Comparison of ENCODE assay signal across 7 mouse cellular contexts in the genomic region with DNA sequence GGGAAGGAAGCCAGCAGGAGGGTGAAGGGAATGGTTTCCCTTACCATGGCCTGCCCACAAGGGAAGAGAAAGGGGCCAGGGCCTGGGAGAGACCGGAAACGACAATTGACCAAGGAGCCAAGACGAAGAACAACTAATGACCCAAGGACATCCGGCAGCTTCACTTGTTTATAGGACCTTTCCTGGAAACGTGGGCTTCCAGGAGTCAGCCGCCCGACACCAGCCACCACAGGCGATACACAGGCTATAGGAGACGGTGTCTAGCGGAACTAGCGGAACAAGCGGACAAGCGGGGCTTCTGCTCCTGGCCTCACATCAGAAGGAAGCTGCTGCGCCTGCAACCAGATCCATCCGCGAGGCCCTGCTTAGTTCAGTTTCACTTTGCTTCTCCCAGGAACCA. TPM values are rescaled to one million over a fixed set of nuclear protein-coding genes. Genes with fewer than 3 reads are reported as not detected.
DNase-seq lines count a peak whose midpoint lies in the region; ATAC-seq and TF ChIP-seq lines count a peak whose summit lies in the region.

No protein-coding gene starts in this region.

- H3K9me3 ChIP-seq in E14TG2a.4 (ENCODE audit: low read length) = no peaks in the 10 kb centered on the region
- peaks cover 6% of the 10 kb centered on the region for H3K9me3 ChIP-seq in heart, embryonic 14.5 days (ENCODE audit: control insufficient read depth, low read length)

- H3K4me2 ChIP-seq in heart, embryonic 14.5 days (ENCODE audit: low read length) = peak overlapping the region; percentile 96

- TF ChIP-seq CTCF in E14TG2a.4 (conservative IDR thresholded peaks at IDR 0.05; ENCODE audit: low read length) = no peak
- TF ChIP-seq CTCF in bone marrow, adult 2 months (IDR thresholded peaks at IDR 0.05; ENCODE audit: control insufficient read depth, insufficient read depth, low read length) = no peak

- peak overlapping the region; percentile 65 for H3K27ac ChIP-seq in bone marrow, adult 2 months (ENCODE audit: control insufficient read depth, insufficient read depth, low read depth, low read length, poor library complexity)
- peak overlapping the region; percentile 39 to 86; a peak in 3 of 4 replicates for H3K27ac ChIP-seq in heart, embryonic 14.5 days (replicated peaks in 1 of 2; ENCODE audit: control insufficient read depth in 1 of 2, insufficient read depth in 1 of 2, low read depth in 2 of 2, low read length in 2 of 2)

- peaks cover 68% of the 10 kb centered on the region for H3K4me1 ChIP-seq in E14TG2a.4 (replicated peaks; ENCODE audit: low read depth, low read length)
- peaks cover 11% of the 10 kb centered on the region for H3K4me1 ChIP-seq in bone marrow, adult 2 months (ENCODE audit: control insufficient read depth, insufficient read depth, low read length)
- peaks cover 34 to 44% of the 10 kb centered on the region in 2 experiments for H3K4me1 ChIP-seq in heart, embryonic 14.5 days (ENCODE audit: control insufficient read depth in 2 of 2, insufficient read depth in 2 of 2, low read length in 2 of 2)

- peak overlapping the region; percentile 94 for H3K4me3 ChIP-seq in E14TG2a.4 (replicated peaks; ENCODE audit: low read length)
- H3K4me3 ChIP-seq in bone marrow, adult 2 months (replicated peaks; ENCODE audit: control insufficient read depth, low read depth, low read length) = peak overlapping the region; percentile 51
- H3K4me3 ChIP-seq in heart, embryonic 14.5 days (ENCODE audit: control insufficient read depth in 1 of 2, insufficient read depth in 1 of 2, low read depth in 1 of 2, low read length in 2 of 2) = no peak overlapping the region

- peak; percentile 69 to 84 for DNase-seq in kidney, postnatal 25 days
- DNase-seq in urinary bladder, adult 18-20 months (ENCODE audit: low spot score in 2 of 2) = no peak
- no peak for DNase-seq in left cerebral cortex, adult 8-10 months (ENCODE audit: low spot score in 2 of 2)

- H3K27me3 ChIP-seq in E14TG2a.4 (ENCODE audit: insufficient read depth, low read length) = no peaks in the 10 kb centered on the region
- H3K27me3 ChIP-seq in heart, embryonic 14.5 days (ENCODE audit: control insufficient read depth, insufficient read depth, low read length) = no peaks in the 10 kb centered on the region

- WGBS in bone marrow, adult 2 months = 9% methylated on average over 16 of the region's 16 CpGs
- 60% methylated on average over 16 of the region's 16 CpGs for WGBS in heart, embryonic 14.5 days

- H3K9ac ChIP-seq in heart, embryonic 14.5 days (ENCODE audit: low read length) = 0 out of 2 replicates have a peak overlapping the region, but pooled peaks have one; percentile 91

- peaks cover 55% of the 10 kb centered on the region for H3K36me3 ChIP-seq in E14TG2a.4 (ENCODE audit: insufficient read depth, low read length)
- peaks cover 12% of the 10 kb centered on the region for H3K36me3 ChIP-seq in heart, embryonic 14.5 days (ENCODE audit: control insufficient read depth, insufficient read depth, low read length)

- no peak for TF ChIP-seq POLR2A in bone marrow, adult 2 months (IDR thresholded peaks at IDR 0.05; ENCODE audit: borderline replicate concordance, control insufficient read depth, low read depth, low read length)

- ATAC-seq in heart, embryonic 14.5 days (ENCODE audit: insufficient number of reproducible peaks, insufficient read depth, low FRiP score, low read depth) = no peak
- ATAC-seq in megakaryocyte, adult 5-6 weeks (ENCODE audit: poor library complexity, severe bottlenecking) = peak; percentile 22; the same call in 1 of the 2 replicates

RNA-seq across cellular contexts. Expression of a gene that starts 4.6 kb away (rescaled TPM):
- polyA plus RNA-seq in bone marrow, adult 2 months (2011; ENCODE audit: insufficient read depth, insufficient read length, low replicate concordance, missing spikeins) = 8.6 and 9.5 TPM in 2 replicates
- polyA plus RNA-seq in heart, embryonic 14.5 days (2014; fragmentation: Nextera tagmentation; extraction: Ambion mirVana) = 13.3 and 16.8 TPM in 2 replicates
- total RNA-seq in megakaryocyte, adult 5-6 weeks (2015) = 14.0 and 20.1 TPM in 2 replicates
- 26.9 and 27.8 TPM in 2 replicates for total RNA-seq in megakaryocyte, adult 5-6 weeks (2017)
- 10 to 100 TPM; 30.5 to 32.6 (median 31.8) TPM for total RNA-seq in left cerebral cortex, adult 8-10 months (2022)

RNA-seq across cellular contexts. Expression of a gene that starts 37.2 kb away (rescaled TPM):
- not detected in 2 replicates for polyA plus RNA-seq in bone marrow, adult 2 months (2011; ENCODE audit: insufficient read depth, insufficient read length, low replicate concordance, missing spikeins)
- 0.18 and 0.19 TPM in 2 replicates for polyA plus RNA-seq in heart, embryonic 14.5 days (2014; fragmentation: Nextera tagmentation; extraction: Ambion mirVana)
- not detected in 2 replicates for total RNA-seq in megakaryocyte, adult 5-6 weeks (2015)
- total RNA-seq in megakaryocyte, adult 5-6 weeks (2017) = not detected in 2 replicates
- under 1 TPM in 2 of 4 experiments, not detected in 2; 0.35 to 0.76 TPM for total RNA-seq in left cerebral cortex, adult 8-10 months (2022)

Comparison
In these comparisons a context has a peak if more than half of its experiments do, and no peak if none do; other contexts are left out.
1. H3K4me3 ChIP-seq: peak in E14TG2a.4 (single experiment) and bone marrow, adult 2 months (single experiment); none in heart, embryonic 14.5 days (0 of 2).
2. DNase-seq: peak in kidney, postnatal 25 days (2 of 2); none in urinary bladder, adult 18-20 months (0 of 2) and left cerebral cortex, adult 8-10 months (0 of 2).